Mouse (Mus musculus) heart, postnatal 14 days (tissue): ENCODE results near the gene Tmc5. TPM values are rescaled to one million over a fixed set of nuclear protein-coding genes. Genes with fewer than 3 reads are reported as not detected.
A peak's percentile ranks its signal among the peaks of the same experiment; 100 is the strongest.

Experiments
- DNase-seq, 2 experiments: peaks; one replicate each; pipeline ENCODE4 v3.0.0; 2021 to 2022
- intact Hi-C: fragments of 180-260 bp; cut with DNase I; formaldehyde crosslinking; loops from one replicate; pipeline ENCODE4 v1.15.1; 2025
- long read RNA-seq, 2 experiments: library from polyadenylated mRNA; stranded (forward); transcript quantifications; one replicate each; pipeline ENCODE4 v2.0.0; 2021
- total RNA-seq, 2 experiments: library from RNA; stranded (reverse); gene quantifications; 2 replicates each; pipeline ENCODE4 v1.2.3; 2021

Tmc5 gene
- total RNA-seq: under 1 TPM; 0.80 to 0.81 TPM
- long read RNA-seq, experiment 1: 0 reads
- long read RNA-seq, experiment 2, partial matches to known transcripts: 0 of 2 reads
- long read RNA-seq, experiment 2, other reads (novel, unspliced or antisense): 1 of 2 reads

DNA sequence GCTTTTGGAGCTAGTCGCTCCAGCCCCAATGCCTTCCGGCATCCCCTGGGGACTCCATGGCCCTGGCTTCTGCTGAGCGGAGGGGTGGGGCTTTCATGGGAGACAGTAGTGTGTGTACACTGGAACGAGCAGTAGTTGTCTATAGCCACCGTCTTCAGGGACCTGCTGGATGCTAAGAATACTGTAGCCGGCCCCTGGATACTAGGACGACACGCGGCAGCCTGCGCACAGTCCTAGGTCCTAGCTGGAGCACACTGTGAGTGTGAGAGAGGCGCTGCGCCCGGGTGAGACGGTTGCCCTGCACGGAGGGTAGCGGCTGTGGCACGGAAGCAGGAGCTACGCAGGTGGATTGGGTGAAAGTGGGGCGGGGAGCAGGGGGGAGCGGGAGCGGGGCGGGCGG lies at the start of gene Tmc5:
Gene Tmc5, plus strand, starts transcription at position 97 of the 400 bp plus-strand sequence.
- no peak for DNase-seq
- intact Hi-C loops: loop anchor here (5.0 to 10.0 kb wide), 3 partner anchors 150 to 398 kb away; partner anchors contain the start of genes Gprc5b and Syt17

DNA sequence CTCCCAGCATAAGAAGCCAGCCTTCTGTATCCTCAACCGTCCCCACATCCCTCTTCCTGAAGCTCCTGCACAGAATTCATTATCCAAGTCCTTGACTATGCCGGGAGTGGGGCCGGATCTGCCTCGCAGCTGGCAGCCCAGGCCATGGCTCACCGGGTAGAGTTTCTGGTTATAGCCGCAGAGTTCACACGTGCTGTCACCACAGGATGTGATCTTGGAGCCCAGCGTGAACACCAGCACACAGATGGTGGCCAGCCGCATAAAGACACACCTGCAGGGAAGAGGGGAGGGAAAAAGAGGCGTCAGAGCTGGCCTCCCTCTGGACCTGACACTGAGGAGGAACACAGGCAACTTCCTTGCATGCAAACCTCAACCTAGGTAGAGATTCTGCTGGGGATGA lies 49.6 kb upstream of the Tmc5 start:
- no peak for DNase-seq
- intact Hi-C loops: no loop called here

DNA sequence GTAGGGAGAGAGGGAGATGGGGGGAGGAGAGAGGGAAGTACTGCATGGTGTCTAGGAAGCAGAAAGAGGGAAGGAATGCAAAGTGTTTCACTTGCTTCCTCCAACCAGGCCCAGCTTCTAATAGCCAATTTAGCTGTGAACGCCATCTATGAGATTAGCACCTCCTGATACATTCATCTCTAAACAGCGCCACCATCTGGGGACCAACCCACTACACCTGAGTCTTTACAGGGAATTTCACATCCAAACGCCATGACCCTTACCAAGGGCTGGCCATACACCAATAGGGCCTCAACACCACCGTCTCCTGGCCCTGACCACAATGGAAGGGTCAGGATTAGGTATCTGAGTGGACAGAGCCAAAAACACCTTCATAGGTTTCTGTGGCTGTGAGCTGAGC lies 43.2 kb upstream of the Tmc5 start:
- intact Hi-C loops: no loop called here

DNA sequence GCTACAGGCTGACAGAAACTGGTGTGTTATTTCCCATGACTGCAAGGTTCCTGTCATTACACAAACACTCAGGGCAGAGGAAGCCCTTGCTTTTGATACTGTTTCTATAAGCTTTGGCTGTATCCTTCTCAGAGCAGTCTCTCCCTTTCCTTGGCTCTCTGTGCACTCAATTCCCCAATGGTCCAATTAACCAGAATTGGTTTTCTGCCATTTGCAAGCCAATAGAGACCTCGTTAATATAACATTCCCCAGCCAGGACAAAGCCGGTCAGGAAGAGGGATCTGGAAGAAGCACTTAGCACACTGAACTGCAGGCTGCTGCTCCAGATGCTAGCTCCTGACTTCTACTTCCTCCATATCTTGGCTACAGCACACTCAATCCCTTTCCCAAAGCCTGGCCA lies 42.8 kb upstream of the Tmc5 start:
- intact Hi-C loops: no loop called here
- DNase-seq: no peak

More for the DNA sequence above, 43.2 kb upstream of the Tmc5 start:
- DNase-seq: no peak

DNA sequence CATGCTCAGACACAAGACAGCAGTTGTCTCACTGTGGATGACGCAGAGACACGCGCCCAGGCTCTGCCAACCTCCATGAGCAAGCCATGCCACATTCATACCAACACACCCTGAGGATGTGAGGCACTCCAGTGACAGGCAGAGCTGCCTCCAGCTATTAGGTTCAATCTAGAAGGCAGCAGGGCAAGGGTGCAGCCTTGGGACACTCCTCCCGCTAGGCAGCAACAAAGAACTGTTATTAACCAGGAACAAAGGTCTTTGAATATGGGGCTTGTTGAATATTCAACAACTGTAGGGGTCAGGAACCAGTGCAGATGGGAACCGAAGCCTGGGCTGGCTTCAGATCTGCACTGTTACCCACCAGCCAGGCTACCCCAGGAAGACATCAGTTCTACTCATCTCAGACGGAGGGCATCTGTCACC lies 28.0 kb upstream of the Tmc5 start:
- no peak for DNase-seq
- intact Hi-C loops: no loop called here

DNA sequence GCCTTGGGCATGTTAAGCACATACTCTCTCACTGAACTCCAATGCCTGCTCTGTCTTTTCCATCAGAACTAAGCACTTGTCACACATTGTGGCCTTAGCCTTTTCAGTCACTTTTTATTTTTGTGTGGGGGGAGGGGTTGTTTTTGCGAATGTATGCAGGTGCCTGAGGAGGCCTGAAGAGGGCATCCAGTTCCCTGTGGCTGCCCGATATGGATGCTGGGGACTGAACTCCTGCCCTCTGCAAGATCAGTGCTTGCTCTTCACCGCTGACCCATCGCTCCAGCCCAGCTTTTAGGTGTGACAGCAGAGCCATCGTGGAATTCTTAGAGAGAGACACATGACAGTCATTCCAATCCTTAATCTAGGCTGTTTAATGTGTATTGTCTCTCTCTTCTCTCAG lies 25.7 kb upstream of the Tmc5 start:
- intact Hi-C loops: no loop called here
- no peak for DNase-seq

DNA sequence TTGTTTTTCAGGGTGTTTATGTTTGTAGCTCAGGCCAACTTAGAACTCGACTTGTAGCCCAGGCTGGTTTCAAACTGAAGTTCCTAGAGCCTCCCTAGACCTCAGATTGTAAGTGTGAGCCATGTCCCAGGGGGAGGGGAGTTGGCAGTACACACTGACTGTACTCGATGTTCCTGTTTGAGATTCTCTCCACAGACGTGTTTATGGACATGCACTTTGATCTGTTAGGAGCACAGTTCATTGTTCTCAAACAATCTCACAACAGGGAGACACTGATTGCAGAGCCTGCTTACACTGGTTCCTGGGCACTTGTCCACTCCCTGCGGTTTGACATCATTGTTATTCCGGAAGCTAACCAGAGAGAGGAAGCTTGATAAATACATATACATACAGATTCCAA lies 25.1 kb upstream of the Tmc5 start:
- intact Hi-C loops: no loop called here
- no peak for DNase-seq

DNA sequence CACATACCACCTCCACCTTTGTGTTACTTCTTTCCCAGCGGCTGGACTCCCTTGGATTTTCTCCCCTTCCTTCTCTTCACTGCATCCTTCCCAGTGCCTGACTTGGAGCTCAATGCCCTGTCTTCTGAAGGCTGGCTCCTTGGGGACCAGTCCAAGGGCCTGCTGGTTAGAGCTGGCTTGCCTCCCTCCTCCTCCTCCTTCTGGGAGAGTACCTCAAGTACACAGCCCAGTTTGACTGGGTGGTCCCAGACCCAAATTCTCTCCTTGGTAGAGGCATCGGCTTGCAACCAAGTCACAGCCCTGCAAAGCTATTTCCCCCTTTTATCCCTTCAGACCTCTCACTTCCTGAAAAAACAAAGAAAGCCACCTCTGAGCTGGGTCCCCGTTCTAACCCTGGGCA lies 18.8 kb upstream of the Tmc5 start:
- DNase-seq: no peak
- intact Hi-C loops: no loop called here

DNA sequence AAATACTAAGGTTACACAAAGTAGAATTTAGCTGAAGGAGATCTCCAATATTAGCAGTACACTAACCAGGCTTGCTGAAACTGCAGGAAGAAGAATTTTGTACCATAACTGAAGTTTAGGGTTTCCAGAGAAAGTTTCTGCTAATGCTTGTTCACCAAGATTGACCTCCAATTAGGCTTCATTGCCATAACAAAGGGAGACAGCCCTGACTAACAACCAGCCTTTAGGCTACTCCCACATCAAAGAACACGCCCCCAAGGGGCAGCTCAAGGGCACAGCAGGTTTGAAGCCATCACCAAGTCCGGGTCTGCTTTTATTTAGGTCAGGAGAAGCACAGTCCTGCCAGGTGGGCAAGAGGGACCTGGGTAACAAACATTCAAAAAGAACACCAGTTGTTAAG lies 17.2 kb upstream of the Tmc5 start:
- no peak for DNase-seq
- intact Hi-C loops: no loop called here

DNA sequence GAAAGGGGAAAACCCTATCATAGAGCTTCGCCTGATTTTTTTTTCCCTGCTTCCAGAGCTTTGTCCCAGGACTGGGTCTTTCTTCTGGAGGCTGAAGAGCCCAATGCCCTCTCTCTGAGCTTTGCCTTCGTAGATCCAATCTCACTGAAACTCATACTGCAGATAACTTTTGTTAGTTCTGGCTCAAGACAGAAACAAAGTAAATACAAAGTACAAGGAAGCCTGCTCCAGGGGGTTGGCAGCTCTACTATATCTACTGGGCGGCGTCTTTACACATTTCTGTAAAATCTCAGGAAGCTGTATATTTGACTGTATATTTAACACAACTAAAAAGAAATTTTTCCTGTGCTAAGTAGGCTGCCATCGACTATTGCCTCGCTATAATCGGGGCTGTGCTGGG lies 13.3 kb upstream of the Tmc5 start:
- intact Hi-C loops: no loop called here
- DNase-seq: no peak

DNA sequence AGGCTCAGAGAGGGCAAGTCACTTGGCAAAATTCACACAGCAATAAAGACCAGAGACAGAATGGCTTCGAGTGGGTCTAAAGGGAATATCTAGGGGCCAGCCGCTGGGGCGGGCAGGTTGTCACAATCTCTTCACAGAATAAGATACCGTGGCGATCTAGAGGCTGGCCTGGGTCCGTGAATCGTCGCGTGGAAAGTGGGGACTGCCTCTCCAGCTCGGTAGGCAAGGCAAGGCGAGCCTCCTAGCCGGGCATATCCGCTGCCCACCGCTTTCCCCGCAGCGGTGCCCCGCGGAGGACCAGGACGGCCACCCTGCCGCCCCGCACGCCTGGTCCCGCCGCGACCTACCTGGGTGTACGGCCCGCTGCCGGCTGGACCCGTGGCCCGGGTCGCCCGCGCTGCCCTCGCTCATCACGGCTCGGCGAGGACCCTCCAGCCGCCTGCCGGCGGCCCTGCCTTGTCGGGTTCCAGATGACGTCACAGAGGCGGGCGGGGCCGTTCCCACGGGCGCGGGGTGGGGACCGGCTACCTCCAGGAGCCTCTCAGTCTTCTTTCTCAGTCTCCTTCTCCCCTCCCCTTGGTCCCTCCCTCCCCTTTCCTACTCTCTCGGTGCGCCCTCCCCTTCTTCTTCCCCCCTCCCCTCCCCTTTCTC lies 12.7 kb upstream of the Tmc5 start, which contains the start of gene Tmc7:
Gene Tmc7, minus strand, starts transcription at position 480 of the 651 bp plus-strand sequence.
- intact Hi-C loops: no loop called here
- peak; percentile 75 for DNase-seq

DNA sequence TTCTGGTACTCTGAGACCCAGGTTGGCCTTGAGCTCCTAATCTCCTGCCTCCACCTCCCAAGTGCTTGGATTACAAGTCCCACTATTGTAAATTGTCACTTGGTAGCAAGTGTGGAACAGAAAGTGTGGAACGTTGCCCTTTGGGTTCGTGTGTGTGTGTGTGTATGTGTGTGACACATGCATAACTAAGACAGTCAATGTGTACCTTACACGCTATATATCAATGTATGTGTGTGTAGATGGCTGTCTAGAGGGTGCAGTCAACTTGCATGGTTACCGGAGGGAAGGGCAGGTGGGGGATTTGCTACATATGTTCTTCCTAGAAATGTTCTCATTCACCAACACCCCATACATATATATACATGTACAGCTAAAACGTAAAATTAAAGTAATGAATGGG lies 12.2 kb upstream of the Tmc5 start:
- intact Hi-C loops: no loop called here
- DNase-seq: no peak

DNA sequence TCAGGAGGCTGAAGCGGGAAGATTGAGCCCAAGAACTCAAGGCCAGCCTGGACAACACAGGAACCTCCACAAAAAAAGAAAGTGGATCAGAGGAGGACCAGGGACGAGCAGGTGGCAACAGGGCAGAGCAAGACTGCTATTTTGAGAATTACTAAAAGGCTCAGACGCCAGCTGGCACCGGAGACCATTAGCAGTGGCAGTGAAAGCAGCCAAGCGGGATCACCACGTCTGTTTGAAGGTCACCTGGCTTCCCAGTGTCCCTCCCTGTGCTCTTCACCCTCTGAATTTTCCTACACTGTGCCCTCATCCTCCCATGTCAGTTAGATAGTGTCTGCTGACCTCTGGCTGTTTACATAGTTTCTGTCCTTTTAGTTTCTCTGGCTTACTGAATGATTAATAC lies 11.2 kb upstream of the Tmc5 start:
- intact Hi-C loops: no loop called here
- DNase-seq: peak; percentile 48 to 69

DNA sequence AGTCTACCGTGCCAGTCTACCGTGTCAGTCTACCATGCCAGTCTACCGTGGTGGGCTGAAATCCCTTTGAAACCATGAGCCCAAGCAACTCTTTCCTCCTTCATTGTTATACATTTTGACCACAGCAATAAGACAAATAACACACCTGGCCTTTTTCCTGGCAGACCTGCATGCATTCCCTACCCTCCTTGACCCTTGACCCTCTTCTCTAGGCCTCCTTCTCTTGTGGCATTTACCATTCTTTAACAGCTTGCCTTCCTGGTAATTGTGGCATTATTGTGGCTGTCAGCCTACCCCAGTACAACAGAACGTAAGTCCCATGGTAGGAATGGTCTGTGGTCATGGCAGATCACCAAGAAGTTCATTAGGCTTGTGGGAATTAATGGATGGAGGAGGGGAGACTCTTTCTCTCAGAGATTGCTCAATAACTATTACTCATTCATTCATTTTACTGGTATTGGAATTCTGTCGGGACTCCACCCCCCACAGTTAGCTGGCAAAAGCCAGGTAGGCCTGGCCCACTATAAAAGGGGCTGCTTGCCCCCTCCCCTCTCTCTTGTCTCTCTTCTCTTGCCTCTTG lies 6.3 kb upstream of the Tmc5 start:
- DNase-seq: no peak
- intact Hi-C loops: loop anchor here (10.0 kb wide), 1 partner anchor 404 kb away; the partner anchor contains the start of gene Gprc5b

DNA sequence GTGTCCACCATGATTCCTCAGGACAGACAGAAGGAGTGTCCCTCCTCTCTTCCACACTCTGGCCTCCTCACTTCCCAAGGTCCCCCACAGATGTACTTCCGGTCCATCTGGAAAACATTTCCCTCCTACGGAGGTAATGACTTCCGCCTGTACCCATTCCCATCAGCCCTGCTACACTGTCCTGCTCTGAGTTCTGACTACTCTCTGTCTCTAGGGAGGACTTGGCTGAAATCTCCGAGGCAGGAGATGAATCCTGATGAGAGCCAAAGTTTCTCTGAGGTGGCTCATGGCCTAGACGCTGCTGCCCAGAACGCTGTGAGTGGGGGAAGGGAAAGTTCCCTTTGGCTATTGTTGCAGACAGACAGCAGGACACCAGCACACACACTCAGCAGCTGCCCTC lies 5.0 kb upstream of the Tmc5 start:
- DNase-seq: no peak
- intact Hi-C loops: loop anchor here (10.0 kb wide), 1 partner anchor 403 kb away; the partner anchor contains the start of gene Gprc5b

DNA sequence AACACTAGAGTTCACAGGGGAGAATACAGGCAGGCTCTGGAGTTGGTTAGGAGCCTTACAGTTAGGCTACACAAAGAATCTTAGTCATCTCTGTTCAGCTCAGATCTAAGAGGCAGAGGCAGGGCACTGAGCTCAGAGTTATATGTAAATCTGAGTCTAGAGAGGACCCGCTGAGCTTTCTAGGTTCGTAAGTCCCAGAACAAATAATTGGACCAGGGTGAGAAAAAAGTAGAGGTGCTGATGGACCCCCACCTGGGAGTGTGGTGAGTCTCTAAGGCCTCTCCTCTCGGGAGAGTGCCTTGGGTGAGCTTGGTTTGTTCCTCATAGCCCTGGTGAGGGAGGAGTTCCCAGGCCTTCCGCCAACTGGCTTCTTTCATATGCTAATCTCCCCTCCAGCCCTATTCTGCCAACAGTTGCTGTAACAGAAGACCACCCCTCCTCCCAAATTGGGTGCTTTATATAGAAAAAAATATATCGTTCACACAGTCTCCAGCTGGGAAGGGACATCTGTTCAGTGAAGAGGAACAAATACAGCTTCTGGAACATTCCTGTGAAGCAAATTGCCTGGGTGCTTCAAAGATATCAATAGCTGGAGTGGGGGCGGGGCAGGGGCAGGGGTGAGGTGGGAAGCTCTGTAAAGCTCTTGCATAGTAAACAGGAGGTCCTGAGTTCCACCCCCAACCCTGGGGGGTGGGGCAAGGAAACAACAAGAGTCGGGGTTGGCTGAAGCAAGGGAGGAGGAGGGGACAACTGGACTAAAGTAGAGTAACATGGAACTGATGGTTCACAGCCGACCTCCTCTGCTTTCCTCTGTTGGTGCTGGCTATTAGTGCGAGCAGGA lies 3.3 kb upstream of the Tmc5 start:
- intact Hi-C loops: loop anchor here (10.0 kb wide), 1 partner anchor 401 kb away; the partner anchor contains the start of gene Gprc5b
- DNase-seq: no peak

DNA sequence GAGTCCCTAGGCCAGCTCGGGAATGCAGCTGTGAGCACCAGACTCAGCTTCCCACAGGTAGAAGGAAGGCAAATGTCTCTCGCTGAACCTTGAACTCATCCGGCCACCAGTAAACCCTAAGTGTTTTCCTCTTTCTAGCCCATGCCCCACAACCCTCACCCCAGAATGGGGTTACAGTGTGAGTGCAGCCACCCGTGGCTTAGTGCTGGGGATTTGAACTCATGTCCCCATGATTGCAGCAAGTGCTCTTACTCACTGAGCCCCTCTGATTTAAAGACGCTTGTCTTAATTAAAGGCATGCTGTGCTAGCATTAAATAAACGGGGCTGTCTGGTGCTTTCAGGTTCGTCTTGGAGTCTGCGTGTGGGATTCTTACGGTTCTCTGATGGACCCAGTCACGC lies 2.5 kb upstream of the Tmc5 start:
- intact Hi-C loops: loop anchor here (1.0 to 10.0 kb wide), 4 partner anchors 94 to 400 kb away; partner anchors contain the start of genes Gprc5b and Syt17
- DNase-seq: no peak

DNA sequence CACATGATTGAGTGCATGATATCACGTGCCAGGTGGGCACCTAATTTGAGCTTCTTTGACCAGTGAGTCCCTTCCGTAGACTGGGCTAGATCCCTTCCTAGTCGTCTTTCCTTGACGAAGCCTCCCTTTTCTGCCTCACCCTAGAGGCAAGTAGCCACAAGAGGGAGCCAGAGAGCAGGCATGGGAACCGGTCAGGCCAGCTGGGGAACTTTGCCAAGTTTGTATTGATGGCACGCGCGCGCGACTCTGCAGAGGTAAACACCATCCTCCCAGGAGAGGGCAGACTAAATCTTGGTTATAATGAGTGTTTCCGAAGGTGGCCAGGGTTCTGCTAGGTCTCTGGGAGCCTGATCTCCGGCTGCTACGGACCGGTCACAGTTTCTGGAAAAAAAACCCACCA lies 1.9 kb upstream of the Tmc5 start:
- DNase-seq: peak; percentile 94 to 99
- intact Hi-C loops: loop anchor here (1.0 to 10.0 kb wide), 4 partner anchors 93 to 400 kb away; partner anchors contain the start of genes Gprc5b and Syt17

DNA sequence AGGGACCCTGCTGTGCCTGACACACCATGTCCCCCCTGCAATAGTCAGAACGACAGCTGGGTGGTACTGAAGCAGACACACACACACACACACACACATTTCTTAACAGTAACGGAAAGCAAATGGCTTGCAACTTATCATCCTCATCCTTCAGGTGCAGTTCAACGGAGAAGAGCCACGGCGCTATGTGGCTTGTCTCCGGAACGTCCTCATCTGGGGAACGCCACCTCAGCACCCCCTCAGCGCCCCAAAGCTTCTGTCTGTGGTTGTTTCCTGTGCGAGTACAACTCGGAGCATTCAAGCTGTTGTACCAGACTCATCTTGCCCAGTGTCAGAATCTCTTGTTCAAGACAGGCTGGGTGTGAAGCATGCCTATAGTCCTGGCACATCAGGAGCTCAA lies 826 bp upstream of the Tmc5 start:
- intact Hi-C loops: loop anchor here (5.0 to 10.0 kb wide), 3 partner anchors 149 to 399 kb away; partner anchors contain the start of genes Gprc5b and Syt17

DNA sequence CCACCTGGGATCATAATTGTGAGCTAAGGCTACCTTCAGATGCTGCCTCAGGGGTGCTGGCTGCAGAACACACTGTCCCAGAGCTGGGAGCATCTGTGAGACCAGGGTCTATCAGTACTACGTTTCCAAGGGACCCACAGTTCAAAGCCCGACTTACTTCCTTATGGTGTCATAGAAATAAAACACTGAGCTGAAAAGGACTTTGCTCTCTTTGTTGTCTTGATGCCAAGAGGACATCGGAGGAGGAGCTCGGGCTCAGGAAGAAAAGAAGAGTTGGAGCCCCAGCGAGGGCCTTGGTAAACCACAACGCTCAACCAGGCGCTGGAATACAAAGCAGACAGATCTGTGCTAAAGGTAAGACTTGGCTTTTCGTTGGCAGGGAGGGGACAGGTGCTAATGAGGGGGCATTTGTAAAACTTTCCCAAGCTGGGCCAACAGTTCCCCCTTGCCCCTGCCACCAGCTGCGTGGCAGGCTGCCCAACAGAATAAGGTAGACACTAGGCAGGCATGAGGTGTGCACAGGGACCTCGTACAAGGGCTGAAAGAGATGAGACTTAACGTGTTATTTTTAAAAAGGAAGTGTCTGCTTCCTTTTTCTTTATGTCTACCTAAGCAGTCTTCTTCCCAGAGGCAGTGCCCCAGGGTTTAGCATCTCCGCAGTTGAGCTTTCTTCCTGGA lies 3.0 kb downstream of the Tmc5 start:
- intact Hi-C loops: loop anchor here (5.0 to 10.0 kb wide), 3 partner anchors 153 to 395 kb away; partner anchors contain the start of genes Gprc5b and Syt17
- no peak for DNase-seq

More for the DNA sequence above, 826 bp upstream of the Tmc5 start:
- no peak for DNase-seq
